Mouse (Mus musculus) ES-E14 (cell line): ENCODE measurements around the gene Grin2a.

Source experiments
- MAFK ChIP-seq: IDR thresholded peaks from 2 replicates; pipeline ENCODE4 v1.6.1; 2014; ENCODE audit warnings: mild to moderate bottlenecking, low read depth, low read length, inconsistent platforms; ENCODE audit not compliant: insufficient read depth
- ZNF384 ChIP-seq: IDR thresholded peaks from 2 replicates; pipeline ENCODE4 v1.6.1; 2012; ENCODE audit warnings: low read depth, low read length, inconsistent platforms

- TF ChIP-seq MAFK = no peak
- TF ChIP-seq ZNF384 = no peak
Measured at GRCm38 (mm10) chr16:9588431-9588830, 406.9 kb downstream of the Grin2a start.
